Mouse (Mus musculus): ENCODE measurements around the gene Elf4.

Gene Elf4

GRCm38 (mm10) chrX:48462754-48463507 lies at the start of gene Elf4:
Gene Elf4 (minus strand): TSS chrX:48463132.
- DNase-seq (ENCODE audit: low spot score), result peak; percentile 66

- no peak for DNase-seq (ENCODE audit: low spot score)
These were observed 30.8 kb upstream of the Elf4 start for GRCm38 (mm10) chrX:48493763-48494162.

- no peak for DNase-seq (ENCODE audit: low spot score)
These were observed 18.8 kb upstream of the Elf4 start for GRCm38 (mm10) chrX:48481687-48482086.

- no peak for DNase-seq (ENCODE audit: low spot score)
These were observed 18.2 kb upstream of the Elf4 start for GRCm38 (mm10) chrX:48481095-48481494.

GRCm38 (mm10) chrX:48467355-48467946 lies 4.5 kb upstream of the Elf4 start:
- peak; percentile 18 for DNase-seq (ENCODE audit: low spot score)

GRCm38 (mm10) chrX:48466174-48466573 lies 3.2 kb upstream of the Elf4 start:
- no peak for DNase-seq (ENCODE audit: low spot score)

- DNase-seq (ENCODE audit: low spot score), result no peak
These were observed 1.5 kb upstream of the Elf4 start for GRCm38 (mm10) chrX:48464436-48464835.

- DNase-seq (ENCODE audit: low spot score), result no peak
These were observed 704 bp upstream of the Elf4 start for GRCm38 (mm10) chrX:48463636-48464035.

- no peak for DNase-seq (ENCODE audit: low spot score)
These were observed 635 bp downstream of the Elf4 start for GRCm38 (mm10) chrX:48462297-48462696.

- no peak for DNase-seq (ENCODE audit: low spot score)
These were observed 1.9 kb downstream of the Elf4 start for GRCm38 (mm10) chrX:48461006-48461405.

GRCm38 (mm10) chrX:48460496-48460895 lies 2.4 kb downstream of the Elf4 start:
- DNase-seq (ENCODE audit: low spot score), result no peak

- DNase-seq (ENCODE audit: low spot score), result no peak
These were observed 6.0 kb downstream of the Elf4 start for GRCm38 (mm10) chrX:48456956-48457355.

- DNase-seq (ENCODE audit: low spot score), result no peak
These were observed 7.9 kb downstream of the Elf4 start for GRCm38 (mm10) chrX:48455018-48455417.

- peak; percentile 5 for DNase-seq (ENCODE audit: low spot score)
These were observed 8.4 kb downstream of the Elf4 start for GRCm38 (mm10) chrX:48454495-48454878.

GRCm38 (mm10) chrX:48453736-48454494 lies 9.0 kb downstream of the Elf4 start:
- peak; percentile 58 for DNase-seq (ENCODE audit: low spot score)

GRCm38 (mm10) chrX:48452931-48453673 lies 9.8 kb downstream of the Elf4 start:
- DNase-seq (ENCODE audit: low spot score), result peak; percentile 8

GRCm38 (mm10) chrX:48452231-48452890 lies 10.6 kb downstream of the Elf4 start:
- DNase-seq (ENCODE audit: low spot score), result no peak

- DNase-seq (ENCODE audit: low spot score), result no peak
These were observed 13.3 kb downstream of the Elf4 start for GRCm38 (mm10) chrX:48449646-48450045.

GRCm38 (mm10) chrX:48444677-48445076 lies 18.3 kb downstream of the Elf4 start:
- no peak for DNase-seq (ENCODE audit: low spot score)

- DNase-seq (ENCODE audit: low spot score), result no peak
These were observed 21.0 kb downstream of the Elf4 start for GRCm38 (mm10) chrX:48441954-48442353.

- no peak for DNase-seq (ENCODE audit: low spot score)
These were observed 21.4 kb downstream of the Elf4 start for GRCm38 (mm10) chrX:48441548-48441947.

- DNase-seq (ENCODE audit: low spot score), result no peak
These were observed 23.9 kb downstream of the Elf4 start for GRCm38 (mm10) chrX:48439036-48439435.
